Mouse (Mus musculus) lung, postnatal 25 days (tissue): ENCODE data around the gene Aph1a.
"Not testable (repeated sequence)": the region's sequence is repeated elsewhere in the genome, so short reads cannot be mapped to it uniquely, and the experiment has no call there.

Experiments
- DNase-seq: peaks from one replicate; pipeline ENCODE4 v3.0.0; 2022; ENCODE audit warnings: low spot score

Aph1a gene

GRCm38 (mm10) chr3:95893606-95894316, at the start of gene Aph1a:
Gene Aph1a (plus strand): TSS chr3:95893969.
- peak; percentile 99 for DNase-seq

- DNase-seq = no peak
Measured at GRCm38 (mm10) chr3:95850611-95851010, 43.2 kb upstream of the Aph1a start.

- no peak for DNase-seq
Measured at GRCm38 (mm10) chr3:95851317-95851716, 42.5 kb upstream of the Aph1a start.

- peak; percentile 96 for DNase-seq
Measured at GRCm38 (mm10) chr3:95855502-95856089, 38.2 kb upstream of the Aph1a start, which contains the start of gene Prpf3. Gene Prpf3 (minus strand): TSS chr3:95855885.

GRCm38 (mm10) chr3:95856115-95856514, 37.7 kb upstream of the Aph1a start:
- no peak for DNase-seq

GRCm38 (mm10) chr3:95857050-95857449, 36.7 kb upstream of the Aph1a start:
- not testable (repeated sequence) for DNase-seq

- not testable (repeated sequence) for DNase-seq
Measured at GRCm38 (mm10) chr3:95858278-95858677, 35.5 kb upstream of the Aph1a start.

- no peak for DNase-seq
Measured at GRCm38 (mm10) chr3:95860323-95860722, 33.4 kb upstream of the Aph1a start.

- no peak for DNase-seq
Measured at GRCm38 (mm10) chr3:95861216-95861615, 32.6 kb upstream of the Aph1a start.

GRCm38 (mm10) chr3:95861796-95862195, 32.0 kb upstream of the Aph1a start:
- DNase-seq = peak; percentile 90

GRCm38 (mm10) chr3:95863578-95863977, 30.2 kb upstream of the Aph1a start:
- DNase-seq = no peak

- no peak for DNase-seq
Measured at GRCm38 (mm10) chr3:95865050-95865449, 28.7 kb upstream of the Aph1a start.

GRCm38 (mm10) chr3:95865571-95865970, 28.2 kb upstream of the Aph1a start:
- no peak for DNase-seq

- DNase-seq = no peak
Measured at GRCm38 (mm10) chr3:95866071-95866470, 27.7 kb upstream of the Aph1a start.

- DNase-seq = no peak
Measured at GRCm38 (mm10) chr3:95867408-95867807, 26.4 kb upstream of the Aph1a start.

- no peak for DNase-seq
Measured at GRCm38 (mm10) chr3:95870976-95871375, 22.8 kb upstream of the Aph1a start.

GRCm38 (mm10) chr3:95871392-95871867, 22.3 kb upstream of the Aph1a start, which contains the start of gene Mrps21:
Gene Mrps21 (minus strand): TSS chr3:95871519.
- peak; percentile 89 for DNase-seq

- no peak for DNase-seq
Measured at GRCm38 (mm10) chr3:95872048-95872447, 21.7 kb upstream of the Aph1a start.

GRCm38 (mm10) chr3:95879063-95879462, 14.7 kb upstream of the Aph1a start:
- DNase-seq = peak; percentile 47

- peak; percentile 97 for DNase-seq
Measured at GRCm38 (mm10) chr3:95881979-95882815, 11.6 kb upstream of the Aph1a start, which contains the start of gene Ciart. Gene Ciart (minus strand): TSS chr3:95882251.

- peak; percentile 83 for DNase-seq
Measured at GRCm38 (mm10) chr3:95882816-95883425, 10.8 kb upstream of the Aph1a start.

- no peak for DNase-seq
Measured at GRCm38 (mm10) chr3:95884400-95884799, 9.4 kb upstream of the Aph1a start.
